Mouse (Mus musculus) neural tube, embryonic 15.5 days (tissue): ENCODE results near the gene Gps2. TPM values are rescaled to one million over a fixed set of nuclear protein-coding genes. Genes with fewer than 3 reads are reported as not detected.

Experiments
- ATAC-seq: fragments of 200-750 bp; cut with Nextera tagmentation; 2 replicates; pipeline ENCODE4 v1.8.0; 2017; ENCODE audit warnings: mild to moderate bottlenecking, moderate TSS enrichment, moderate library complexity; ENCODE audit not compliant: low FRiP score
- H3K27ac ChIP-seq: fragments of 300-500 bp; sonication (generic); replicated peaks from 2 replicates; pipeline ENCODE4 v1.5.1; 2015; ENCODE audit warnings: mild to moderate bottlenecking, inconsistent platforms
- H3K27me3 ChIP-seq: fragments of 300-500 bp; sonication (generic); replicated peaks from 2 replicates; pipeline ENCODE4 v1.6.1; 2015; ENCODE audit warnings: inconsistent platforms
- H3K36me3 ChIP-seq: fragments of 300-500 bp; sonication (generic); 2 replicates; pipeline ENCODE4 v1.6.1; 2015; ENCODE audit warnings: inconsistent platforms
- H3K4me1 ChIP-seq: fragments of 300-500 bp; sonication (generic); 2 replicates; pipeline ENCODE4 v1.6.1; 2015; ENCODE audit warnings: inconsistent platforms
- H3K4me2 ChIP-seq: fragments of 300-500 bp; sonication (generic); 2 replicates; pipeline ENCODE4 v1.6.1; 2015; ENCODE audit warnings: inconsistent platforms, mild to moderate bottlenecking, moderate library complexity
- H3K4me3 ChIP-seq: fragments of 300-500 bp; sonication (generic); replicated peaks from 2 replicates; pipeline ENCODE4 v1.5.1; 2015; ENCODE audit warnings: mild to moderate bottlenecking, inconsistent platforms
- H3K9ac ChIP-seq: fragments of 300-500 bp; sonication (generic); replicated peaks from 2 replicates; pipeline ENCODE4 v1.6.1; 2015; ENCODE audit warnings: mild to moderate bottlenecking, inconsistent platforms
- H3K9me3 ChIP-seq: fragments of 300-500 bp; sonication (generic); replicated peaks from 2 replicates; pipeline ENCODE4 v1.6.1; 2016; ENCODE audit warnings: inconsistent platforms
- WGBS: fragments of 180-500 bp; shearing (Covaris S2); methylation state at CpG from one replicate; pipeline ENCODE4 v1.1.7; 2015; ENCODE audit warnings: mixed read lengths; 5-methylcytosine and 5-hydroxymethylcytosine counted together
- polyA plus RNA-seq: library from polyadenylated mRNA; unstranded; fragments of >200 nt; fragmentation: Nextera tagmentation; extraction: Ambion mirVana; gene quantifications from 2 replicates; pipeline ENCODE4 v1.2.1, GENCODE M21; 2015

Gps2 gene
- polyA plus RNA-seq, 1 experiment from 2014 or later, result 63.1 TPM

GRCm38 (mm10) chr11:69894671-69895070, 19.0 kb upstream of the Gps2 start:
- Histone ChIP-seq H3K27me3 (no peaks in the 10 kb centered on the region), H3K4me2 (no peak overlapping the region), H3K4me3 (no peak overlapping the region), H3K9ac (no peak overlapping the region), H3K9me3 (no peaks in the 10 kb centered on the region), H3K4me1 (peaks cover 12% of the 10 kb centered on the region), H3K36me3 (no peaks in the 10 kb centered on the region), H3K27ac (no peak overlapping the region)
- ATAC-seq, result no peak
- WGBS, result 90% methylated on average over 5 of the region's 5 CpGs

DNA sequence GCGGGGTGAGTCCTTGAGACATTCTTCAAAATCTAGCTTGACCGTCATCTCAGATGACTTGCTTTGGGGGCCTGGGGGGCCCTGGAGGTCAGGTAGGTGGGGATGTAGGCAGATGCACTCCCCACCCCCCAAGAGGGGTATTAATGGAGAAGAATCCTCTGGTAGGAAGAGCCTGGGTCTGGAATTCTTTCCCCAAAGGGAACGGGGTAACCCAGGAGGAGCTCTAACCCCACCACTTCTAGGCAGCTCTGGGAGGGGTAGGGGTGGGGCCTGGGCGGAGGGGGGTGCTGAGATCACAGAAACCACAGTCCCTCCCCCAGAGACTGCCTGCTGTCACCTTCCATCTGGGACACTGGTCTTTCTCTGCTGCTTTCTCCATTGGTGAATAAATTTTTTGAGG, 18.4 kb upstream of the Gps2 start, which contains the start of gene Acap1:
Gene Acap1 (minus strand): TSS at position 249 of the 400 bp plus-strand sequence.
- 77% methylated on average over 4 of the region's 4 CpGs for WGBS

DNA sequence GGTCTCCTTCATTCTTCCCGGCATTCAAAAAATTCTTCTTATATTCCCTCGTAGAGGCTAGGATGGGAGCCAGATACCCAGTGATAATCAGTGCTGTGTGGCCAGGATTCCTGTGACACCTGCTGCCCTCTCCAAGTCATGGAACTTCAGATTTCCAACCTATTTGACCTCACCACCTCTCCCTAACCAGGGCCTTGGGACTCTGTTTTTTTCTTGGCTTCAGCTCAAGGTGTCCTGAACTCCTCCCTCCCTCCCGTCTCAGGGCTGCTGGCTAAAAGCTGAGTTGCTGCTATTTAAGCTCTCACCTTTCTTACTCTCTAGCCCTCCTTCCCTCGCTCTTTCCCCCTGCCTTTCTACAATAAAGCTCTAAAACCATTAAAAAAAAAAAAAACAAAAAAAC, 13.8 kb upstream of the Gps2 start:
- H3K27me3 ChIP-seq, result no peaks in the 10 kb centered on the region
- H3K27ac ChIP-seq, result no peak overlapping the region; the same call in 1 of the 2 replicates
- H3K36me3 ChIP-seq, result peaks cover 12% of the 10 kb centered on the region
- WGBS, result 32% methylated on average over 4 of the region's 4 CpGs
- ATAC-seq, result no peak
- H3K9ac ChIP-seq, result peak overlapping the region; percentile 95
- H3K9me3 ChIP-seq, result no peaks in the 10 kb centered on the region
- peak overlapping the region; percentile 85 for H3K4me3 ChIP-seq
- peak overlapping the region; percentile 97 for H3K4me2 ChIP-seq
- peaks cover 32% of the 10 kb centered on the region for H3K4me1 ChIP-seq

More for the DNA sequence above, 18.4 kb upstream of the Gps2 start, which contains the start of gene Acap1:
- ATAC-seq, result no peak
- H3K4me2 ChIP-seq, result no peak within 1 kb of the TSS
- H3K36me3 ChIP-seq, result no peaks in the 10 kb centered on the region
- no peaks in the 10 kb centered on the region for H3K27me3 ChIP-seq
- peaks cover 16% of the 10 kb centered on the region for H3K4me1 ChIP-seq
- H3K27ac ChIP-seq, result no peak within 1 kb of the TSS
- no peaks in the 10 kb centered on the region for H3K9me3 ChIP-seq
- no peak within 1 kb of the TSS for H3K9ac ChIP-seq
- H3K4me3 ChIP-seq, result no peak within 1 kb of the TSS

DNA sequence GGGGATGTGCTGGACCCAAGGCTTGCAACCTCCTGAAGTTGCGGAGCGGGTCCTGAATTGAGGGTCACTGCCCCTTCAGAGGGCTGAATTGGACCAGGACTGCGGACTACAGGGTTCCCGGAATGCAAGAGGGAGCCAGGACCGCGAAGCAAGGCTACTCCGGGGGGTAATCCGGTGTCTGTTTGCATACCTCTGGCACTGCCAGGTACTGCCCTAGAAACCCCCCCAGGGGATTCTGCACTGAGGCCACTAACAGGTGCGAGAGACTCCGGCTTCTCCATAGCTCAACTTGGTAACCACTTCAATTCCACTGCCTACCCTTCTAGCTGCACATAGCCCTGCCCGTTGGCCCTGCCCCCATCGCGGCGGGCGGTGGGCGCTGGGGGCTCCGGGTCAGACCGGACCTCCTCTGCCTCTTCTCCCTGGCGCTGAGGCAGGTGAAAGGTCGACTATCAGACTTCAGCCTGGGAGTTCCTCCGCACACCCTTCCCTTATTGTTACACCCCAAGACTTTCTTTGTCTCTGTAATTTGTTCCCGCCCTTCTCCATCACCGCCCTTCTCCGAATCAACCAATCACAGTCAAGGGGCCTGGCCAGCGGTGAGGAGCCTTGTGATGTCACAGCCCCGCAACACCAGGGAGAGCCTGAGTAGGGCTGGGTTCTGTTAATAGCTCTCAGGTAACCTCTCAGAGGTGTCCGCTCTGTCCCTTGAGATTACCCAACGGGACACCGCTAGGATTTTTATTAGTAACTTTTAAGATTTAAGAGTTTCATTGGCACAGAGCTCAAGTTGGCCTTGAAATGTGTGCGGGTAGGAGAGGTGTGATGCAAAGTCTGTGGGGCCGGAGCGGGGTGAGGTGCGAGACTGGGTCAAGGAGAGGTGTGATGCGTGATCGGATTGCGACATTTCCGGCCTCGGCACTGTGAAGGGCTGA, 12.9 kb upstream of the Gps2 start, which contains the start of the genes 2810408A11Rik and Neurl4:
Gene 2810408A11Rik (minus strand): TSS at position 517 of the 935 bp plus-strand sequence.
Gene Neurl4 (plus strand): TSS at position 602 of the 935 bp plus-strand sequence.
- H3K9me3 ChIP-seq, result no peaks in the 10 kb centered on the region
- peaks cover 20% of the 10 kb centered on the region for H3K36me3 ChIP-seq
- peaks cover 32% of the 10 kb centered on the region for H3K4me1 ChIP-seq
- H3K4me2 ChIP-seq, result peak within 1 kb of the TSS; percentile 97
- WGBS, result under 1% methylated on average over 38 of the region's 38 CpGs
- H3K4me3 ChIP-seq, result peak within 1 kb of the TSS; percentile 85
- peak within 1 kb of the TSS; percentile 95 for H3K9ac ChIP-seq
- peak; percentile 96 for ATAC-seq
- H3K27me3 ChIP-seq, result no peaks in the 10 kb centered on the region
- peak within 1 kb of the TSS; percentile 96 for H3K27ac ChIP-seq

DNA sequence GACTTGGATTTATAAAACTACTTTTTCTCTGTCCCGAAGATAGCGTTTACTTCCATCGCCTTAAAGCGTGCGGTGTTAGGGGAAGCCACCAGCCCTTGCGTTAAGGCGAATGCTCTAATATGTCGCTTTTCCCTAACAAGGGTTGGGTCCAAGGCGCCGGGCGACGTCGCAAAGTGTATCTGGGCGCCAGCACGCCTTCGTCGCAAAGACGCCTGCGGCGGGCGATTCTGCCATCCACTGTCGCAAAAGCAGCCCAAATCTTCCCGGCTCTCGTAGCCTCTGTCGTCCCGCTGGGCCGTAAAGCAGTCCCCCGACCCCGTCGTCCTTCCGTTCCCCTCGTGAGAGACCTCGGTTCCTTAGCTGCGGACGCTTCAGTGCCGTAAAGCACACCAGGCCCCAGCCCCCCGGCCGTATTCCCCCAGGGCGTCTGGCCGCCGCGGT, 12.3 kb upstream of the Gps2 start:
- H3K4me2 ChIP-seq, result peak overlapping the region; percentile 97
- peak overlapping the region; percentile 96 for H3K27ac ChIP-seq
- H3K27me3 ChIP-seq, result no peaks in the 10 kb centered on the region
- H3K9ac ChIP-seq, result peak overlapping the region; percentile 95
- no peaks in the 10 kb centered on the region for H3K9me3 ChIP-seq
- H3K4me3 ChIP-seq, result peak overlapping the region; percentile 85
- under 1% methylated on average over 42 of the region's 42 CpGs for WGBS
- peaks cover 32% of the 10 kb centered on the region for H3K4me1 ChIP-seq
- peak; percentile 84 for ATAC-seq
- peaks cover 27% of the 10 kb centered on the region for H3K36me3 ChIP-seq

DNA sequence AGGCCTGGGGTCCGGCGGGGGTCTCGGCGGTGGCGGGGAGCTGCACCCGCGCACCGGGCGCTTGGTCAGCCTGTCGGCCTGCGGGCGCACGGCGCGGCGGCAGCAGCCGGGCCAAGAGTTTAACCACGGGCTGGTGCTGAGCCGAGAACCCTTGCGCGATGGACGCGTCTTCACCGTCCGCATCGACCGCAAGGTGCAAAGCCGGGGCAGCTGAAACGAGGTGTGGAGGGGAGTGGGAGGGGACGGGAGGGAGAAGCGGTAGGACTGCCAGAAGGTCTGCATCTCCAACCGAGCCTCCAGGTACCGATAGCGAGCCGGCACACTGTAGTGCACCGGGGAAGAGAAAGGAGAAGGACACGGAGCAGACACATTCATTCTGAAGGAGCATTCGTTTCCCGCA, 11.7 kb upstream of the Gps2 start:
- peaks cover 33% of the 10 kb centered on the region for H3K36me3 ChIP-seq
- peak overlapping the region; percentile 96 for H3K27ac ChIP-seq
- peak overlapping the region; percentile 95 for H3K9ac ChIP-seq
- 1% methylated on average over 39 of the region's 39 CpGs for WGBS
- H3K4me3 ChIP-seq, result peak overlapping the region; percentile 85
- H3K4me2 ChIP-seq, result peak overlapping the region; percentile 97
- H3K4me1 ChIP-seq, result peaks cover 32% of the 10 kb centered on the region
- ATAC-seq, result peak; percentile 0; the same call in 1 of the 2 replicates
- H3K9me3 ChIP-seq, result no peaks in the 10 kb centered on the region
- no peaks in the 10 kb centered on the region for H3K27me3 ChIP-seq

- Histone ChIP-seq H3K27me3 (no peaks in the 10 kb centered on the region), H3K9ac (peak overlapping the region; percentile 95; the same call in 1 of the 2 replicates), H3K36me3 (peaks cover 42% of the 10 kb centered on the region), H3K27ac (no peak overlapping the region), H3K4me1 (peaks cover 32% of the 10 kb centered on the region), H3K4me2 (peak overlapping the region; percentile 97), H3K4me3 (peak overlapping the region; percentile 85), H3K9me3 (no peaks in the 10 kb centered on the region)
- WGBS, result 93% methylated on average over 13 of the region's 13 CpGs
- ATAC-seq, result no peak
Measured at GRCm38 (mm10) chr11:69902972-69903371, 10.7 kb upstream of the Gps2 start.

DNA sequence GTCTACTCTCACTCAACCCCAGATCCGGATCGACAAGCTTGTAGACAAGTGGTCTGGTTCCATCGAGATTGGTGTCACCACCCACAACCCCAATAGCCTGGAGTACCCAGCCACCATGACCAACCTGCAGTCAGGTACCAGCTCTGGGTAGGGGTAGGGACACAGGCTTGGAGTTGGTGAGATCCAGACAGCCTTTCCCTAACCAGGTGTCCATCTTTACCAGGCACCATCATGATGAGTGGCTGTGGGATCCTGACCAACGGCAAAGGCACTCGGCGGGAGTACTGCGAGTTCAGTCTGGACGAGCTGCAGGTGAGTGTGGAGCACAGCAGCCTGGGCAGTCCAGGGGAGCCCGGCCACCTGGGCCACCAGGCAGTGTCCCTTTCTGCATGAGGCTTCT, 9.4 kb upstream of the Gps2 start:
- Histone ChIP-seq H3K27ac (no peak overlapping the region), H3K9me3 (no peaks in the 10 kb centered on the region), H3K4me1 (peaks cover 24% of the 10 kb centered on the region), H3K4me2 (no peak overlapping the region), H3K9ac (no peak overlapping the region), H3K4me3 (no peak overlapping the region), H3K27me3 (no peaks in the 10 kb centered on the region), H3K36me3 (peaks cover 56% of the 10 kb centered on the region)
- WGBS, result 98% methylated on average over 9 of the region's 9 CpGs
- no peak for ATAC-seq

GRCm38 (mm10) chr11:69908645-69909044, 5.0 kb upstream of the Gps2 start:
- Histone ChIP-seq H3K9me3 (no peaks in the 10 kb centered on the region), H3K36me3 (peaks cover 97% of the 10 kb centered on the region), H3K4me2 (no peak overlapping the region), H3K27me3 (no peaks in the 10 kb centered on the region), H3K4me3 (no peak overlapping the region), H3K4me1 (peaks cover 10% of the 10 kb centered on the region), H3K9ac (no peak overlapping the region), H3K27ac (no peak overlapping the region)
- 92% methylated on average over 11 of the region's 11 CpGs for WGBS
- no peak for ATAC-seq

GRCm38 (mm10) chr11:69909174-69909573, 4.5 kb upstream of the Gps2 start:
- Histone ChIP-seq H3K4me2 (no peak overlapping the region), H3K9me3 (no peaks in the 10 kb centered on the region), H3K4me1 (peaks cover 11% of the 10 kb centered on the region), H3K27me3 (no peaks in the 10 kb centered on the region), H3K4me3 (no peak overlapping the region), H3K27ac (no peak overlapping the region), H3K36me3 (peaks cover 92% of the 10 kb centered on the region), H3K9ac (no peak overlapping the region)
- ATAC-seq, result no peak
- WGBS, result 87% methylated on average over 5 of the region's 5 CpGs

- Histone ChIP-seq H3K9me3 (no peaks in the 10 kb centered on the region), H3K9ac (no peak overlapping the region)
Measured at GRCm38 (mm10) chr11:69910177-69910576, 3.5 kb upstream of the Gps2 start.

More at GRCm38 (mm10) chr11:69910177-69910576, 3.5 kb upstream of the Gps2 start:
- WGBS, result 95% methylated on average over 8 of the region's 8 CpGs
- Histone ChIP-seq H3K4me3 (no peak overlapping the region), H3K4me2 (no peak overlapping the region), H3K27ac (no peak overlapping the region), H3K36me3 (peaks cover 87% of the 10 kb centered on the region), H3K27me3 (no peaks in the 10 kb centered on the region), H3K4me1 (peaks cover 21% of the 10 kb centered on the region)
- no peak for ATAC-seq
